In genomic region chrX:11826737-11827408, GRCm38 (mm10) we compare ENCODE assay signal across 10 mouse cellular contexts.
DNase-seq lines count a peak whose midpoint lies in the region; ATAC-seq lines count a peak whose summit lies in the region.
"Had no signal": no experiment of that assay in that cellular context is flagged by ENCODE, and none has a peak within 500 bp of the region (broad histone marks: within the 10 kb centered on the region; RNA-seq: fewer than 3 reads in every experiment).

No protein-coding gene starts in this region.

- H3K4me2 ChIP-seq in lung, embryonic 15.5 days, result peak overlapping the region; percentile 33; the same call in 1 of the 2 replicates
- peak overlapping the region; percentile 24 for H3K4me2 ChIP-seq in embryonic facial prominence, embryonic 12.5 days (replicated peaks)
- H3K4me2 ChIP-seq in hindbrain, embryonic 16.5 days (ENCODE audit: low read length), result peak overlapping the region; percentile 41
- H3K4me2 ChIP-seq in neural tube, embryonic 12.5 days (replicated peaks), result peak overlapping the region; percentile 38

- 20% methylated on average over 20 of the region's 20 CpGs for WGBS in lung, embryonic 15.5 days
- 22% methylated on average over 20 of the region's 20 CpGs for WGBS in embryonic facial prominence, embryonic 12.5 days
- 25% methylated on average over 20 of the region's 20 CpGs for WGBS in hindbrain, embryonic 16.5 days
- WGBS in neural tube, embryonic 12.5 days, result 14% methylated on average over 20 of the region's 20 CpGs

- H3K9me3 ChIP-seq in lung, embryonic 15.5 days, result no peaks in the 10 kb centered on the region
- no peaks in the 10 kb centered on the region for H3K9me3 ChIP-seq in embryonic facial prominence, embryonic 12.5 days
- H3K9me3 ChIP-seq in hindbrain, embryonic 16.5 days (ENCODE audit: control insufficient read depth, low read length), result no peaks in the 10 kb centered on the region
- no peaks in the 10 kb centered on the region for H3K9me3 ChIP-seq in neural tube, embryonic 12.5 days

- H3K27me3 ChIP-seq in lung, embryonic 15.5 days, result no peaks in the 10 kb centered on the region
- H3K27me3 ChIP-seq in embryonic facial prominence, embryonic 12.5 days, result peaks cover 9% of the 10 kb centered on the region
- H3K27me3 ChIP-seq in hindbrain, embryonic 16.5 days (replicated peaks; ENCODE audit: control insufficient read depth, insufficient read depth, low read length), result peaks cover 5% of the 10 kb centered on the region; the same call in 1 of the 2 replicates
- 0 out of 2 replicates have a peak, but pooled peaks cover 4% of the 10 kb centered on the region for H3K27me3 ChIP-seq in neural tube, embryonic 12.5 days (replicated peaks)

- no peak overlapping the region for H3K4me3 ChIP-seq in lung, embryonic 15.5 days
- H3K4me3 ChIP-seq in embryonic facial prominence, embryonic 12.5 days, result no peak overlapping the region
- H3K4me3 ChIP-seq in hindbrain, embryonic 16.5 days (ENCODE audit: low read length), result no peak overlapping the region
- no peak overlapping the region for H3K4me3 ChIP-seq in neural tube, embryonic 12.5 days
- H3K4me3 ChIP-seq: erythroblast, embryonic 14.5 days had no signal

- peak; percentile 86 for ATAC-seq in lung, embryonic 15.5 days (ENCODE audit: borderline replicate concordance, extremely low read depth, low FRiP score, low TSS enrichment)
- ATAC-seq in embryonic facial prominence, embryonic 12.5 days (ENCODE audit: insufficient number of reproducible peaks, insufficient read depth, low FRiP score, low TSS enrichment), result no peak
- ATAC-seq in hindbrain, embryonic 16.5 days, result peak; percentile 57; the same call in 1 of the 2 replicates
- peak; percentile 68 for ATAC-seq in neural tube, embryonic 12.5 days (ENCODE audit: low FRiP score, low read depth)

- no peak overlapping the region for H3K9ac ChIP-seq in lung, embryonic 15.5 days
- no peak overlapping the region for H3K9ac ChIP-seq in embryonic facial prominence, embryonic 12.5 days
- H3K9ac ChIP-seq in hindbrain, embryonic 16.5 days (ENCODE audit: low read depth, low read length), result no peak overlapping the region
- no peak overlapping the region for H3K9ac ChIP-seq in neural tube, embryonic 12.5 days

- peaks cover 6% of the 10 kb centered on the region; the same call in 1 of the 2 replicates for H3K4me1 ChIP-seq in lung, embryonic 15.5 days
- no peaks in the 10 kb centered on the region for H3K4me1 ChIP-seq in embryonic facial prominence, embryonic 12.5 days
- H3K4me1 ChIP-seq in hindbrain, embryonic 16.5 days (ENCODE audit: control insufficient read depth, insufficient read depth, low read depth, low read length), result peaks cover 4% of the 10 kb centered on the region; the same call in 1 of the 2 replicates
- no peaks in the 10 kb centered on the region for H3K4me1 ChIP-seq in neural tube, embryonic 12.5 days

- H3K36me3 ChIP-seq in lung, embryonic 15.5 days, result no peaks in the 10 kb centered on the region
- no peaks in the 10 kb centered on the region for H3K36me3 ChIP-seq in embryonic facial prominence, embryonic 12.5 days
- H3K36me3 ChIP-seq in hindbrain, embryonic 16.5 days (ENCODE audit: control insufficient read depth, insufficient read depth, low read length), result no peaks in the 10 kb centered on the region
- H3K36me3 ChIP-seq in neural tube, embryonic 12.5 days, result no peaks in the 10 kb centered on the region

- 0 out of 2 replicates have a peak overlapping the region, but pooled peaks have one; percentile 47 for H3K27ac ChIP-seq in lung, embryonic 15.5 days
- no peak overlapping the region for H3K27ac ChIP-seq in embryonic facial prominence, embryonic 12.5 days
- H3K27ac ChIP-seq in hindbrain, embryonic 16.5 days (ENCODE audit: low read depth, low read length), result 0 out of 2 replicates have a peak overlapping the region, but pooled peaks have one; percentile 23
- no peak overlapping the region for H3K27ac ChIP-seq in neural tube, embryonic 12.5 days

- DNase-seq in lung, postnatal 25 days (ENCODE audit: low spot score), result no peak
- no peak for DNase-seq in testis, postnatal 14 days (ENCODE audit: low spot score)
- DNase-seq in liver, result no peak
- no peak for DNase-seq in urinary bladder, postnatal 25 days (ENCODE audit: low spot score)
- DNase-seq: kidney, postnatal 4 days had no signal

Comparison
In these comparisons a context has a peak if more than half of its experiments do, and no peak if none do; other contexts are left out.
1. H3K27ac ChIP-seq: peak in lung, embryonic 15.5 days (single experiment) and hindbrain, embryonic 16.5 days (single experiment); none in embryonic facial prominence, embryonic 12.5 days (single experiment) and neural tube, embryonic 12.5 days (single experiment).
2. Peak in every context shown above with its lines, with median percentiles within 50 percentile points of each other: H3K4me2 ChIP-seq.